In genomic region chr15:78414157-78414556, GRCm38 (mm10) we compare ENCODE assay signal across 40 mouse cellular contexts. TPM values are rescaled to one million over a fixed set of nuclear protein-coding genes. Genes with fewer than 3 reads are reported as not detected.
DNase-seq lines count a peak whose midpoint lies in the region; ATAC-seq and TF ChIP-seq lines count a peak whose summit lies in the region.
"Had no signal": no experiment of that assay in that cellular context is flagged by ENCODE, and none has a peak within 500 bp of the region (broad histone marks: within the 10 kb centered on the region; RNA-seq: fewer than 3 reads in every experiment).

No protein-coding gene starts in this region.

- no peak for TF ChIP-seq CTCF in stomach, postnatal 0 days (IDR thresholded peaks at IDR 0.05; ENCODE audit: low read depth)

- peaks cover 84% of the 10 kb centered on the region for H3K4me1 ChIP-seq in erythroblast, embryonic 14.5 days (ENCODE audit: control insufficient read depth)
- H3K4me1 ChIP-seq in liver, embryonic 15.5 days (replicated peaks) = peaks cover 88% of the 10 kb centered on the region
- no peaks in the 10 kb centered on the region; the same call in 1 of the 2 replicates for H3K4me1 ChIP-seq in stomach, postnatal 0 days (replicated peaks; ENCODE audit: control insufficient read depth, insufficient read depth)

- WGBS in liver, embryonic 15.5 days (ENCODE audit: insufficient replicate concordance) = 90% methylated on average over 8 of the region's 8 CpGs
- 73% methylated on average over 8 of the region's 8 CpGs for WGBS in stomach, postnatal 0 days

- DNase-seq in urinary bladder, adult 18-20 months (ENCODE audit: low spot score in 2 of 2) = peak; percentile 37 to 48
- no peak for DNase-seq in urinary bladder, postnatal 36 days (ENCODE audit: low spot score in 2 of 2)
- no peak for DNase-seq in stomach, postnatal 0 days (ENCODE audit: low spot score)
- DNase-seq in adrenal gland, adult 2 months = no peak
- no peak for DNase-seq in thymus, postnatal 10 days (ENCODE audit: low spot score in 2 of 2)
- DNase-seq: cerebellum, adult 8-10 months; cerebellum, postnatal 36 days; embryo, embryonic 11 days; gastrocnemius, postnatal 14 days; heart, adult 11 months; heart, postnatal 4 days; kidney, adult 11 months; kidney, postnatal 14 days; lung, postnatal 4 days; midbrain, embryonic 14.5 days; right cerebral cortex, adult 18-20 months; spleen, adult 18-20 months; thymus, postnatal 14 days had no signal

- peak overlapping the region; percentile 99 for H3K27ac ChIP-seq in liver, embryonic 15.5 days (replicated peaks)
- peak overlapping the region; percentile 49 for H3K27ac ChIP-seq in stomach, postnatal 0 days (replicated peaks)
- H3K27ac ChIP-seq: embryonic facial prominence, embryonic 13.5 days; hindbrain, embryonic 14.5 days had no signal

- peak overlapping the region; percentile 61 for H3K9ac ChIP-seq in liver, embryonic 15.5 days
- H3K9ac ChIP-seq in stomach, postnatal 0 days (ENCODE audit: low read length) = no peak overlapping the region
- H3K9ac ChIP-seq: embryonic facial prominence, embryonic 13.5 days; heart, embryonic 12.5 days; hindbrain, embryonic 14.5 days had no signal

- peaks cover 75% of the 10 kb centered on the region for H3K36me3 ChIP-seq in erythroblast, embryonic 14.5 days (ENCODE audit: control insufficient read depth)
- H3K36me3 ChIP-seq in liver, embryonic 15.5 days (replicated peaks) = peaks cover 58% of the 10 kb centered on the region
- H3K36me3 ChIP-seq in stomach, postnatal 0 days (ENCODE audit: control insufficient read depth, insufficient read depth, low read length) = no peaks in the 10 kb centered on the region
- H3K36me3 ChIP-seq: heart, embryonic 12.5 days had no signal

- peaks cover 26% of the 10 kb centered on the region for H3K27me3 ChIP-seq in erythroblast, embryonic 14.5 days (ENCODE audit: control insufficient read depth)
- H3K27me3 ChIP-seq in liver, embryonic 15.5 days = peaks cover 30% of the 10 kb centered on the region
- H3K27me3 ChIP-seq in stomach, postnatal 0 days (ENCODE audit: control insufficient read depth, insufficient read depth, low read length) = no peaks in the 10 kb centered on the region
- H3K27me3 ChIP-seq: Patski had no signal

- 0 out of 2 replicates have a peak, but pooled peaks cover 4% of the 10 kb centered on the region for H3K9me3 ChIP-seq in erythroblast, embryonic 14.5 days (ENCODE audit: control insufficient read depth, low read length)
- no peaks in the 10 kb centered on the region for H3K9me3 ChIP-seq in liver, embryonic 15.5 days (replicated peaks)
- no peaks in the 10 kb centered on the region for H3K9me3 ChIP-seq in stomach, postnatal 0 days (ENCODE audit: control insufficient read depth, low read length)
- H3K9me3 ChIP-seq: embryonic facial prominence, embryonic 13.5 days; heart, embryonic 12.5 days had no signal

- peak overlapping the region; percentile 53 for H3K4me3 ChIP-seq in erythroblast, embryonic 14.5 days (replicated peaks)
- H3K4me3 ChIP-seq in liver, embryonic 15.5 days (replicated peaks) = no peak overlapping the region
- no peak overlapping the region for H3K4me3 ChIP-seq in stomach, postnatal 0 days (ENCODE audit: low read depth, low read length)
- H3K4me3 ChIP-seq: embryonic facial prominence, embryonic 13.5 days; heart, embryonic 12.5 days had no signal

- H3K4me2 ChIP-seq in liver, embryonic 15.5 days = peak overlapping the region; percentile 96
- H3K4me2 ChIP-seq in stomach, postnatal 0 days (replicated peaks; ENCODE audit: low read depth) = no peak overlapping the region
- H3K4me2 ChIP-seq: embryonic facial prominence, embryonic 13.5 days; heart, embryonic 12.5 days; hindbrain, embryonic 14.5 days had no signal

- no peak for TF ChIP-seq EP300 in stomach, postnatal 0 days (optimal IDR thresholded peaks at IDR 0.05)

- no peak for ATAC-seq in erythroblast, adult 5-6 weeks (replicated peaks; ENCODE audit: low FRiP score, poor library complexity, severe bottlenecking)
- no peak for ATAC-seq in liver, embryonic 15.5 days (ENCODE audit: insufficient read depth)
- no peak for ATAC-seq in stomach, postnatal 0 days (ENCODE audit: low FRiP score, low TSS enrichment)
- ATAC-seq: forebrain, embryonic 14.5 days; inflammation-experienced regulatory T-cells, adult 6 months; Patski had no signal

RNA-seq across cellular contexts. Expression of gene Mpst, which starts 7.9 kb away (rescaled TPM):
- 68.7 and 72.8 TPM in 2 replicates for polyA plus RNA-seq in erythroblast, embryonic 14.5 days (2012)
- 7.7 and 10.4 TPM in 2 replicates for total RNA-seq in erythroblast, adult 5-6 weeks (2015; ENCODE audit: low replicate concordance)
- total RNA-seq in erythroblast, adult 5-6 weeks (2017; ENCODE audit: low replicate concordance) = 22.4 and 39.6 TPM in 2 replicates
- polyA plus RNA-seq in liver, embryonic 15.5 days (2015; fragmentation: Nextera tagmentation; extraction: Ambion mirVana) = 5.6 and 5.8 TPM in 2 replicates
- 5.6 and 5.7 TPM in 2 replicates for polyA plus RNA-seq in stomach, postnatal 0 days (2015; fragmentation: Nextera tagmentation; extraction: Ambion mirVana)
- total RNA-seq in adrenal gland, adult 2 months (2021) = 10 to 100 TPM; 59.0 to 63.2 TPM
- polyA plus RNA-seq in adrenal gland, adult 2 months (2012; rRNA removed) = 342 and 389 TPM in 2 replicates

RNA-seq across cellular contexts. Expression of gene Tst, which starts 8.4 kb away (rescaled TPM):
- 3.8 and 3.9 TPM in 2 replicates for polyA plus RNA-seq in erythroblast, embryonic 14.5 days (2012)
- total RNA-seq in erythroblast, adult 5-6 weeks (2015; ENCODE audit: low replicate concordance) = 5.2 and 6.0 TPM in 2 replicates
- 3.5 and 8.1 TPM in 2 replicates for total RNA-seq in erythroblast, adult 5-6 weeks (2017; ENCODE audit: low replicate concordance)
- 200 and 245 TPM in 2 replicates for polyA plus RNA-seq in liver, embryonic 15.5 days (2015; fragmentation: Nextera tagmentation; extraction: Ambion mirVana)
- polyA plus RNA-seq in stomach, postnatal 0 days (2015; fragmentation: Nextera tagmentation; extraction: Ambion mirVana) = 153 and 177 TPM in 2 replicates
- 100 to 1,000 TPM; 218 to 366 TPM for total RNA-seq in adrenal gland, adult 2 months (2021)
- 391 and 410 TPM in 2 replicates for polyA plus RNA-seq in adrenal gland, adult 2 months (2012; rRNA removed)

RNA-seq across cellular contexts. Expression of gene Kctd17, which starts 14.2 kb away (rescaled TPM):
- polyA plus RNA-seq in erythroblast, embryonic 14.5 days (2012) = 0.07 and 0.10 TPM in 2 replicates
- 1.0 TPM in 1 of 2 replicates, not detected in the other for total RNA-seq in erythroblast, adult 5-6 weeks (2015; ENCODE audit: low replicate concordance)
- 0.98 and 2.0 TPM in 2 replicates for total RNA-seq in erythroblast, adult 5-6 weeks (2017; ENCODE audit: low replicate concordance)
- polyA plus RNA-seq in liver, embryonic 15.5 days (2015; fragmentation: Nextera tagmentation; extraction: Ambion mirVana) = 4.5 and 4.6 TPM in 2 replicates
- 25.9 and 26.2 TPM in 2 replicates for polyA plus RNA-seq in stomach, postnatal 0 days (2015; fragmentation: Nextera tagmentation; extraction: Ambion mirVana)
- total RNA-seq in adrenal gland, adult 2 months (2021) = 100 to 1,000 TPM in 1 of 2 experiments, 10 to 100 TPM in 1; 81.6 to 102 TPM
- polyA plus RNA-seq in adrenal gland, adult 2 months (2012; rRNA removed) = 344 and 374 TPM in 2 replicates
- total RNA-seq: megakaryocyte-erythroid progenitor cell, adult 5-6 weeks had no signal

RNA-seq across cellular contexts. Expression of gene Tex33, which starts 18.4 kb away (rescaled TPM):
- not detected in 2 replicates for polyA plus RNA-seq in erythroblast, embryonic 14.5 days (2012)
- not detected in 2 replicates for total RNA-seq in erythroblast, adult 5-6 weeks (2015; ENCODE audit: low replicate concordance)
- total RNA-seq in erythroblast, adult 5-6 weeks (2017; ENCODE audit: low replicate concordance) = not detected in 2 replicates
- not detected in 2 replicates for polyA plus RNA-seq in liver, embryonic 15.5 days (2015; fragmentation: Nextera tagmentation; extraction: Ambion mirVana)
- polyA plus RNA-seq in stomach, postnatal 0 days (2015; fragmentation: Nextera tagmentation; extraction: Ambion mirVana) = not detected in 2 replicates
- not detected for total RNA-seq in adrenal gland, adult 2 months (2021)
- not detected in 2 replicates for polyA plus RNA-seq in adrenal gland, adult 2 months (2012; rRNA removed)
- total RNA-seq: adrenal gland, postnatal 4 days; gastrocnemius, postnatal 14 days; heart, postnatal 4 days; layer of hippocampus, adult 18-20 months; left cerebral cortex, adult 18-20 months; left cerebral cortex, postnatal 14 days; liver, adult 2 months; megakaryocyte-erythroid progenitor cell, adult 5-6 weeks had no signal
- polyA plus RNA-seq: embryonic facial prominence, embryonic 13.5 days; forebrain, embryonic 14.5 days; G1E; heart, embryonic 12.5 days; heart, postnatal 0 days; hindbrain, embryonic 14.5 days; inflammation-experienced regulatory T-cells, adult 6 months; kidney, embryonic 14.5 days; limb, embryonic 11.5 days; liver, adult 2 months; lung, embryonic 16.5 days; midbrain, embryonic 14.5 days; neural tube, embryonic 11.5 days; Patski had no signal

RNA-seq across cellular contexts. Expression of gene Tmprss6, which starts 54.3 kb away (rescaled TPM):
- 0.02 and 0.07 TPM in 2 replicates for polyA plus RNA-seq in erythroblast, embryonic 14.5 days (2012)
- total RNA-seq in erythroblast, adult 5-6 weeks (2015; ENCODE audit: low replicate concordance) = 1.0 TPM in 1 of 2 replicates, not detected in the other
- total RNA-seq in erythroblast, adult 5-6 weeks (2017; ENCODE audit: low replicate concordance) = 0.70 TPM in 1 of 2 replicates, not detected in the other
- 22.0 and 29.2 TPM in 2 replicates for polyA plus RNA-seq in liver, embryonic 15.5 days (2015; fragmentation: Nextera tagmentation; extraction: Ambion mirVana)
- 0.48 and 0.50 TPM in 2 replicates for polyA plus RNA-seq in stomach, postnatal 0 days (2015; fragmentation: Nextera tagmentation; extraction: Ambion mirVana)
- total RNA-seq in adrenal gland, adult 2 months (2021) = 1 to 10 TPM in 1 of 2 experiments, under 1 TPM in 1; 0.59 to 3.3 TPM
- 3.5 and 4.7 TPM in 2 replicates for polyA plus RNA-seq in adrenal gland, adult 2 months (2012; rRNA removed)
- total RNA-seq: gastrocnemius, postnatal 14 days; heart, postnatal 4 days; layer of hippocampus, postnatal 10 days; left cerebral cortex, postnatal 14 days; megakaryocyte-erythroid progenitor cell, adult 5-6 weeks had no signal
- polyA plus RNA-seq: G1E; inflammation-experienced regulatory T-cells, adult 6 months; neural tube, embryonic 11.5 days had no signal

Comparison
In these comparisons a context has a peak if more than half of its experiments do, and no peak if none do; other contexts are left out.
1. DNase-seq: peak in urinary bladder, adult 18-20 months (2 of 2); none in urinary bladder, postnatal 36 days (0 of 2), stomach, postnatal 0 days (single experiment), adrenal gland, adult 2 months (single experiment) and thymus, postnatal 10 days (0 of 2).
2. RNA of gene Mpst, which starts 7.9 kb away (polyA plus RNA-seq): 342 to 389 TPM in adrenal gland, adult 2 months and 68.7 to 72.8 TPM in erythroblast, embryonic 14.5 days; 5.6 to 5.7 TPM in stomach, postnatal 0 days and 5.6 to 5.8 TPM in liver, embryonic 15.5 days; every median in the first group is over 10 times any median in the second.
3. RNA of gene Tst, which starts 8.4 kb away (polyA plus RNA-seq): 391 to 410 TPM in adrenal gland, adult 2 months, 200 to 245 TPM in liver, embryonic 15.5 days and 153 to 177 TPM in stomach, postnatal 0 days; 3.8 to 3.9 TPM in erythroblast, embryonic 14.5 days; every median in the first group is over 10 times any median in the second.
4. RNA of gene Kctd17, which starts 14.2 kb away (polyA plus RNA-seq): 344 to 374 TPM in adrenal gland, adult 2 months; 25.9 to 26.2 TPM in stomach, postnatal 0 days, 4.5 to 4.6 TPM in liver, embryonic 15.5 days and 0.07 to 0.10 TPM in erythroblast, embryonic 14.5 days; every median in the first group is over 10 times any median in the second.